Mouse (Mus musculus) ES-E14 (cell line): ENCODE measurements around the gene Creg2.

Experiments
- CHD2 ChIP-seq: IDR thresholded peaks from 2 replicates; pipeline ENCODE4 v1.6.1; 2014; ENCODE audit warnings: mild to moderate bottlenecking, low read depth, low read length, inconsistent platforms
- HCFC1 ChIP-seq: IDR thresholded peaks from 2 replicates; pipeline ENCODE4 v1.6.1; 2012; ENCODE audit warnings: low read length, inconsistent platforms, borderline replicate concordance; ENCODE audit not compliant: insufficient read depth
- MAFK ChIP-seq: IDR thresholded peaks from 2 replicates; pipeline ENCODE4 v1.6.1; 2014; ENCODE audit warnings: mild to moderate bottlenecking, low read depth, low read length, inconsistent platforms; ENCODE audit not compliant: insufficient read depth
- ZNF384 ChIP-seq: IDR thresholded peaks from 2 replicates; pipeline ENCODE4 v1.6.1; 2012; ENCODE audit warnings: low read depth, low read length, inconsistent platforms

DNA sequence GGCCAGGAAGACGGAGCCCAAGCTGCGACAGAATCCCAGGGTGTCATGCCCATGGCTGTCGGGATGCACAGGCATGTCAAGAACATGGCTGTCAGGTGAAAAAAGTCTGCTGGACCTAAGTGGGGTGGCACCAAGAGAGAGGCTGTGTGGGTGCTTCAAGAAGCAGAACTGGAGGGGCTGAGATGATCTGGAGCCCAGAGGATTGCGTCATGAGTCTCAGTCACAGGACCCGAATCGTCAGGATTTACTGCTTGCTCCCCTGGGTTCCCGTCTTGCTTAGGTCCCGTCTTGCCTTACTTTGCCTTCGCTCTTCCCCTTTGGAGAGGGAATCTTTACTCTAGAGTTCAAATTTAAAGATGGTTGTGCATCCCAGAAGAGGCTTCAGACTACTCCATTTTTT lies 68.1 kb downstream of the Creg2 start:
- TF ChIP-seq CHD2, result no peak
- TF ChIP-seq MAFK, result no peak
- no peak for TF ChIP-seq HCFC1
- no peak for TF ChIP-seq ZNF384
